Mouse (Mus musculus): ENCODE results near the gene Dnmt3a.
"Not testable (repeated sequence)": the region's sequence is repeated elsewhere in the genome, so short reads cannot be mapped to it uniquely, and the experiment has no call there.

The Dnmt3a gene

DNA sequence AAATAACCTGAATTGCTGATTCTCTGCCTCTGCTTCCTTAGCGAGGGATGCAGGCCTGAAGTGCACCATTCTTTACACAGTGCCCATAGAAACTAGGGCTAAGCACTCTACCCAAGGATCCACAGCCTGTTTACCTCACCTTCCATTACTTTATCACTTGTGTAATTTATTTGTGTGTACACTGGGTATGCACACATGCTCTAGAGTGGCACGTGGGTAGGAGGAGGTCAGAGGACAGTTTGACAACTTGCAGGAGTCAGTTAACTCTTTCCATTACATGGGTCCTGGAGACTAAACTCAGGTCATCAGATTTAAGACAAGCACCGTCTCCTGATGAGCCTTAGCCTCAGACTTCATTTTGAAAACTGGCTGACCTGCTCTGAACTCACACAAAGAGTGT lies 112.8 kb downstream of the Dnmt3a start:
- no peak for DNase-seq (ENCODE audit: low spot score)

GRCm38 (mm10) chr12:3919423-3919822 lies 113.6 kb downstream of the Dnmt3a start:
- no peak for DNase-seq (ENCODE audit: low spot score)

GRCm38 (mm10) chr12:3926127-3926526 lies 120.3 kb downstream of the Dnmt3a start:
- peak; percentile 89 for DNase-seq (ENCODE audit: low spot score)

DNA sequence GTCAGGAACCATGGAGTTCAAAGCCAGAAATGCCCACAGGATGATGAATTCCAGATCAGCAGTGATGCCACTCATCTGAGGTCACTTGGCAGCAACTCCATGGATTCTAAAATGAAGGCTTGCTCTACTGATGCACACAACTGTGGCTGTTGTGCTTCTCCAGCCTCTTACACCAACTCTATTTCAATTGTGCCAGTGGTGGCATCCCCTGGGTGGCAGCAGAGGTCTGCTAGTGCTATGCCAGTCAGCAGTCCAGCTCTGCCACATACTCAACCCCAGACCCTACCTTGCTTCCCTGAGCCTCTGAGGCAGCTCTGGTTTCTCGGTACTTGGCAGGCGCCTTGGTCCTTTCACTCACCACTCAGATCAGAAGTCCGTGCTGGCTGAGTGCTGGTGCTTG lies 123.0 kb downstream of the Dnmt3a start:
- no peak for DNase-seq (ENCODE audit: low spot score)

- DNase-seq (ENCODE audit: low spot score), result not testable (repeated sequence)
Measured at GRCm38 (mm10) chr12:3930090-3930865, 124.5 kb downstream of the Dnmt3a start.

- DNase-seq (ENCODE audit: low spot score), result no peak
Measured at GRCm38 (mm10) chr12:3942026-3942425, 136.2 kb downstream of the Dnmt3a start.

DNA sequence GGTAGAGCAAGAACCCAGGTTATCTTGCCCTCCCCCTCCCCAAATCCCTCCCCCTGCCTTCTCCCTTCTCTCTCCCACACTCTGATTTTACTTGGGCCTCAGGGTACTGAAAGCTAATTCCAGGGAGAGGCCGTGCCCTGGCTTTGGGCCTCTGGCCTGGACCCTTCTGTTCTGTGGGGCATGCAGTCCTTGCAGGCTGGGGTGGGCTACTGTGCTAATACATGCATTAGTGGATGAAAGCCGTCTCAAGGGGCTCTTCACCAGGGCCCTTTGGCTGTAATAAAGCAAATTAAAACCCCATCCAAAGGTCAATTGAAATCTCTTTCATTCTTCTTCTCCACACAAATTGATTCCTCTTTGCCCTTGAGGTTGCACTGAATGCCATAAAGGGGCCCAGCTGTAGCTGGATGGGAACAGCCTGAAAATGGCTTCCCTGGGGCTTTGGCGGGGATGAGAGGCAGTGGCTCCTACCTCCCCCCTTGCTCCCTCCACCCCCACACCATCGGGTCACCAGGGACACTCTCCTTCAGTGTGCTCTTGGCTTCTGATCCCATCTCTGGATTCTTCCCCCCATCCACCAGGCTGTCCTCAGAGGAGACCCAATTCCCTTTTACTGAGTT lies 138.8 kb downstream of the Dnmt3a start:
- no peak for DNase-seq (ENCODE audit: low spot score)

GRCm38 (mm10) chr12:3947503-3947902 lies 141.7 kb downstream of the Dnmt3a start:
- no peak for DNase-seq (ENCODE audit: low spot score)

GRCm38 (mm10) chr12:3954651-3955050 lies 148.8 kb downstream of the Dnmt3a start, which contains the start of gene Pomc:
Gene Pomc, plus strand, starts transcription at chr12:3954951.
- no peak for DNase-seq (ENCODE audit: low spot score)

DNA sequence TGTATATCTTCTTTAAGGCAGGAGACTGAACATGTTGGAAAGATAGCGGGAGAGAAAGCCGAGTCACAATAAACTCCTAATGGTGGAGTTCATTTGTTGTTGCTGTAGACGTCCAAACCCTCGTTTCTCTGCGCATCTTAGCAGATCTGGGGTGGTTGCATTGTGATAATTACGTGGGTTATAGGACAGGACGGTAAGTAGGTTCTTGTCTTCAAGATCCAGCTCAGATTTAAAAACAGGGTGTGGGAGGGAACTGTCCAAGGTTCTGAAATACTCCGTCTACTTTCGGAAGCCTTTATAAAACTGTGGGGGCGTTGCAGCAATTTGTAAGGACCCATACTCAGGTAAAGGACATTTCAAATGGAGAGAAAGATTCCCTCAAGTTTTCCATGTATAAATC lies 149.6 kb downstream of the Dnmt3a start:
- DNase-seq (ENCODE audit: low spot score), result no peak

DNA sequence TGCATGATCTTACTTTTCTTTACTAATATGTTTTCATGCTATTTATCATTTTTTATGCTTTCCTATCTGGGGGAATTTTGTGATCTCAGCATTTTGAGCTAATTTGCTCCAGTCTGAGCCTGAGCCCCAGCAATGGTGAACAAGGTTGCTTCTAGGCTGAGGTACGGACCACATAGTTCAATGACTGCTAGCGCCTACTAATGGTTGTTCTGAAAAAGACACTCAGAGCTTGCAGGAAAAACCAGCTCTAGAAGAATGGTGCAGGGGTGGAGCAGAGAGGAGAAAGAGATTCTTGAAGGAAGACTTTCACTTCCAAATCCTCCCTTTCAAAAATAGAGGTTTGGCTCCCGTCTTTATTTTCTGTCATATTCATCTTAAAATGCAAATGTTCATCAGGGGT lies 150.5 kb downstream of the Dnmt3a start:
- no peak for DNase-seq (ENCODE audit: low spot score)

DNA sequence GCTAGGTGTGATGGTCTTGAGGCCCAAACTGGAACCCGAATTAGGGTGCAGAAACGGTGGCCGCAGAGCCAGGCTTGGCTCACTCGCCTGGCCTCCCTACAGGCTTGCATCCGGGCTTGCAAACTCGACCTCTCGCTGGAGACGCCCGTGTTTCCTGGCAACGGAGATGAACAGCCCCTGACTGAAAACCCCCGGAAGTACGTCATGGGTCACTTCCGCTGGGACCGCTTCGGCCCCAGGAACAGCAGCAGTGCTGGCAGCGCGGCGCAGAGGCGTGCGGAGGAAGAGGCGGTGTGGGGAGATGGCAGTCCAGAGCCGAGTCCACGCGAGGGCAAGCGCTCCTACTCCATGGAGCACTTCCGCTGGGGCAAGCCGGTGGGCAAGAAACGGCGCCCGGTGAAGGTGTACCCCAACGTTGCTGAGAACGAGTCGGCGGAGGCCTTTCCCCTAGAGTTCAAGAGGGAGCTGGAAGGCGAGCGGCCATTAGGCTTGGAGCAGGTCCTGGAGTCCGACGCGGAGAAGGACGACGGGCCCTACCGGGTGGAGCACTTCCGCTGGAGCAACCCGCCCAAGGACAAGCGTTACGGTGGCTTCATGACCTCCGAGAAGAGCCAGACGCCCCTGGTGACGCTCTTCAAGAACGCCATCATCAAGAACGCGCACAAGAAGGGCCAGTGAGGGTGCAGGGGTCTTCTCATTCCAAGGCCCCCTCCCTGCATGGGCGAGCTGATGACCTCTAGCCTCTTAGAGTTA lies 154.2 kb downstream of the Dnmt3a start:
- peak; percentile 83 for DNase-seq (ENCODE audit: low spot score)

DNA sequence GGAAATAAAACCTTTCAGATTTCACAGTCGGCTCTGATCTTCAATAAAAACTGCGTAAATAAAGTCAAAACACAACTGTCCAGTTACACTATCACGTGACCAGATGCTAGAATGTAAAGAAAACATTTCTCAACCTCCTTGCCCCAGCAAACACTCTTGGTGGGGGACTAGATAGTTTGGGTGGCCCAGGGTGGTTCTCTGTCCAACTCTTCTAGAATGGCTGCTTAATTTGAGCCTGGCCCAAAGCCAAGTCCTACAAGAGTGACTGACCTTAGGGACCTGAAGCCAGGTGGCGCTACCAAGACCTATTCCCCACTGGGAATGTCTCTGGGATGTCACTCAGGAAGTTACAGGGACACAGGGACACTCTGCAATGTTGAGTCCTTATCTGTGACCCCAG lies 154.7 kb downstream of the Dnmt3a start:
- DNase-seq (ENCODE audit: low spot score), result peak; percentile 60
